Mouse (Mus musculus) spleen, adult 2 months (tissue): ENCODE measurements around the gene Cdk18. TPM values are rescaled to one million over a fixed set of nuclear protein-coding genes. Genes with fewer than 3 reads are reported as not detected.

Source experiments
- DNase-seq, 2 experiments: peaks; one replicate each; pipeline versions ENCODE4 v3.0.0 to v3.0.0-alpha.2; 2012 to 2021; ENCODE audit warnings: low spot score in 2 of 2, low read depth in 1 of 2
- H3K27ac ChIP-seq: fragments of 200-500 bp; 2 replicates; pipeline ENCODE4 v1.5.1; 2012; ENCODE audit warnings: low read length, inconsistent platforms; ENCODE audit not compliant: insufficient read depth
- H3K27me3 ChIP-seq: fragments of 200-500 bp; 2 replicates; pipeline ENCODE4 v1.6.1; 2012; ENCODE audit warnings: mild to moderate bottlenecking, moderate library complexity, low read length, inconsistent platforms; ENCODE audit not compliant: control insufficient read depth, insufficient read depth
- H3K36me3 ChIP-seq: fragments of 200-500 bp; 2 replicates; pipeline ENCODE4 v1.6.1; 2012; ENCODE audit warnings: mild to moderate bottlenecking, low read length, inconsistent platforms; ENCODE audit not compliant: control insufficient read depth, insufficient read depth
- H3K4me1 ChIP-seq: fragments of 200-500 bp; 2 replicates; pipeline ENCODE4 v1.6.1; 2011; ENCODE audit warnings: inconsistent platforms; ENCODE audit not compliant: control insufficient read depth, insufficient read depth, insufficient read length
- H3K4me3 ChIP-seq: fragments of 200-500 bp; 2 replicates; pipeline ENCODE4 v1.5.1; 2011; ENCODE audit warnings: mild to moderate bottlenecking, inconsistent platforms; ENCODE audit not compliant: insufficient read depth, insufficient read length; ENCODE audit errors: extremely low read depth
- CTCF ChIP-seq: fragments of 200-500 bp; IDR thresholded peaks from 2 replicates; pipeline ENCODE4 v1.5.1; 2011; ENCODE audit warnings: mild to moderate bottlenecking, inconsistent platforms; ENCODE audit not compliant: insufficient read depth, insufficient read length, insufficient replicate concordance; ENCODE audit errors: extremely low read depth
- POLR2A ChIP-seq: fragments of 200-500 bp; IDR thresholded peaks from 2 replicates; pipeline ENCODE4 v1.6.1; 2011; ENCODE audit warnings: low read depth, low read length, inconsistent platforms
- WGBS: fragments of 180-500 bp; shearing (Covaris S2); methylation state at CpG from one replicate; pipeline ENCODE4 v1.1.7; 2018; 5-methylcytosine and 5-hydroxymethylcytosine counted together
- polyA plus RNA-seq: library from polyadenylated mRNA; depleted of rRNA; stranded (reverse); fragments of >200 nt; gene quantifications from 2 replicates; pipeline ENCODE4 v1.2.3, GENCODE M21; 2012

The Cdk18 gene
- polyA plus RNA-seq, 1 experiment = 2.3 TPM

GRCm38 (mm10) chr1:132150171-132150570 lies 10.7 kb upstream of the Cdk18 start:
- no peak overlapping the region for H3K27ac ChIP-seq
- no peaks in the 10 kb centered on the region for H3K27me3 ChIP-seq
- no peaks in the 10 kb centered on the region for H3K36me3 ChIP-seq
- no peak overlapping the region for H3K4me3 ChIP-seq
- DNase-seq = no peak
- TF ChIP-seq POLR2A (no peak), CTCF (no peak)
- WGBS = 63% methylated on average over 1 of the region's 1 CpGs
- H3K4me1 ChIP-seq = no peaks in the 10 kb centered on the region

GRCm38 (mm10) chr1:132149410-132149809 lies 9.9 kb upstream of the Cdk18 start:
- WGBS = 9% methylated on average over 2 of the region's 2 CpGs
- no peak for TF ChIP-seq CTCF
- TF ChIP-seq POLR2A = no peak
- Histone ChIP-seq H3K36me3 (no peaks in the 10 kb centered on the region), H3K4me1 (no peaks in the 10 kb centered on the region), H3K4me3 (no peak overlapping the region), H3K27me3 (no peaks in the 10 kb centered on the region), H3K27ac (no peak overlapping the region)
- no peak for DNase-seq

GRCm38 (mm10) chr1:132145973-132146685 lies 6.6 kb upstream of the Cdk18 start:
- DNase-seq = no peak

GRCm38 (mm10) chr1:132144837-132145236 lies 5.4 kb upstream of the Cdk18 start:
- H3K36me3 ChIP-seq = no peaks in the 10 kb centered on the region
- H3K4me1 ChIP-seq = no peaks in the 10 kb centered on the region
- DNase-seq = no peak
- TF ChIP-seq POLR2A (no peak), CTCF (no peak)
- peaks cover under 1% of the 10 kb centered on the region; the same call in 1 of the 2 replicates for H3K27me3 ChIP-seq
- no peak overlapping the region for H3K4me3 ChIP-seq
- H3K27ac ChIP-seq = no peak overlapping the region
- WGBS = 88% methylated on average over 3 of the region's 3 CpGs

More at GRCm38 (mm10) chr1:132145973-132146685, 6.6 kb upstream of the Cdk18 start:
- Histone ChIP-seq H3K4me1 (no peaks in the 10 kb centered on the region), H3K4me3 (no peak overlapping the region), H3K27ac (no peak overlapping the region), H3K27me3 (no peaks in the 10 kb centered on the region), H3K36me3 (no peaks in the 10 kb centered on the region)
- no peak for TF ChIP-seq POLR2A
- no peak for TF ChIP-seq CTCF
- WGBS = 68% methylated on average over 8 of the region's 8 CpGs

GRCm38 (mm10) chr1:132144223-132144622 lies 4.7 kb upstream of the Cdk18 start:
- no peaks in the 10 kb centered on the region for H3K36me3 ChIP-seq
- WGBS = 86% methylated on average over 2 of the region's 2 CpGs

GRCm38 (mm10) chr1:132143730-132144129 lies 4.2 kb upstream of the Cdk18 start:
- no peak overlapping the region for H3K4me3 ChIP-seq
- H3K4me1 ChIP-seq = no peaks in the 10 kb centered on the region
- peaks cover 10% of the 10 kb centered on the region; the same call in 1 of the 2 replicates for H3K27me3 ChIP-seq
- H3K27ac ChIP-seq = no peak overlapping the region
- no peaks in the 10 kb centered on the region for H3K36me3 ChIP-seq
- TF ChIP-seq POLR2A (no peak), CTCF (no peak)
- no peak for DNase-seq
- 86% methylated on average over 4 of the region's 4 CpGs for WGBS

More at GRCm38 (mm10) chr1:132144223-132144622, 4.7 kb upstream of the Cdk18 start:
- no peak for DNase-seq
- no peak overlapping the region for H3K27ac ChIP-seq
- TF ChIP-seq CTCF = no peak
- TF ChIP-seq POLR2A = no peak
- peaks cover 6% of the 10 kb centered on the region; the same call in 1 of the 2 replicates for H3K27me3 ChIP-seq
- H3K4me3 ChIP-seq = no peak overlapping the region
- H3K4me1 ChIP-seq = no peaks in the 10 kb centered on the region

GRCm38 (mm10) chr1:132143079-132143478 lies 3.6 kb upstream of the Cdk18 start:
- H3K27ac ChIP-seq = no peak overlapping the region
- H3K4me3 ChIP-seq = no peak overlapping the region
- no peaks in the 10 kb centered on the region for H3K36me3 ChIP-seq
- peaks cover 12% of the 10 kb centered on the region for H3K27me3 ChIP-seq
- 4% methylated on average over 5 of the region's 5 CpGs for WGBS
- H3K4me1 ChIP-seq = no peaks in the 10 kb centered on the region
- TF ChIP-seq CTCF = no peak
- TF ChIP-seq POLR2A = no peak
- no peak for DNase-seq
